Mouse (Mus musculus) mature B cell (primary cell): ENCODE data around the gene Pik3cb.

Experiments
- in situ Hi-C: fragments of 300-500 bp; cut with MboI; formaldehyde crosslinking; loops from 2 replicates; pipeline ENCODE4 v1.14.3; 2019

Pik3cb gene

GRCm38 (mm10) chr9:99140063-99140882 is at the start of gene Pik3cb:
Pik3cb (minus strand) TSS chr9:99140621.
- in situ Hi-C loops, result no loop called here

GRCm38 (mm10) chr9:99183043-99183670 is 42.7 kb upstream of the Pik3cb start:
- in situ Hi-C loops, result no loop called here

GRCm38 (mm10) chr9:99182121-99182520 is 41.7 kb upstream of the Pik3cb start:
- in situ Hi-C loops, result no loop called here

- in situ Hi-C loops, result no loop called here
Measured at GRCm38 (mm10) chr9:99180272-99180671, 39.9 kb upstream of the Pik3cb start.

- in situ Hi-C loops, result no loop called here
Measured at GRCm38 (mm10) chr9:99178736-99179135, 38.3 kb upstream of the Pik3cb start.

GRCm38 (mm10) chr9:99175774-99176173 is 35.4 kb upstream of the Pik3cb start:
- in situ Hi-C loops, result no loop called here

GRCm38 (mm10) chr9:99172811-99173210 is 32.4 kb upstream of the Pik3cb start:
- in situ Hi-C loops, result no loop called here

GRCm38 (mm10) chr9:99171186-99171585 is 30.8 kb upstream of the Pik3cb start:
- in situ Hi-C loops, result no loop called here

- in situ Hi-C loops, result no loop called here
Measured at GRCm38 (mm10) chr9:99169029-99169428, 28.6 kb upstream of the Pik3cb start.

GRCm38 (mm10) chr9:99166946-99167345 is 26.5 kb upstream of the Pik3cb start:
- in situ Hi-C loops, result no loop called here

- in situ Hi-C loops, result no loop called here
Measured at GRCm38 (mm10) chr9:99165956-99166355, 25.5 kb upstream of the Pik3cb start.

- in situ Hi-C loops, result no loop called here
Measured at GRCm38 (mm10) chr9:99164664-99165226, 24.3 kb upstream of the Pik3cb start.

GRCm38 (mm10) chr9:99164148-99164503 is 23.7 kb upstream of the Pik3cb start:
- in situ Hi-C loops, result no loop called here

GRCm38 (mm10) chr9:99163420-99164147 is 23.2 kb upstream of the Pik3cb start:
- in situ Hi-C loops, result no loop called here

- in situ Hi-C loops, result no loop called here
Measured at GRCm38 (mm10) chr9:99162839-99163238, 22.4 kb upstream of the Pik3cb start.

- in situ Hi-C loops, result no loop called here
Measured at GRCm38 (mm10) chr9:99160780-99161179, 20.4 kb upstream of the Pik3cb start.

- in situ Hi-C loops, result no loop called here
Measured at GRCm38 (mm10) chr9:99159932-99160331, 19.5 kb upstream of the Pik3cb start.

GRCm38 (mm10) chr9:99158708-99159107 is 18.3 kb upstream of the Pik3cb start:
- in situ Hi-C loops, result no loop called here

- in situ Hi-C loops, result no loop called here
Measured at GRCm38 (mm10) chr9:99158203-99158632, 17.8 kb upstream of the Pik3cb start.

GRCm38 (mm10) chr9:99153655-99154054 is 13.2 kb upstream of the Pik3cb start:
- in situ Hi-C loops, result no loop called here

- in situ Hi-C loops, result no loop called here
Measured at GRCm38 (mm10) chr9:99152699-99153490, 12.5 kb upstream of the Pik3cb start.
